Comparison of ENCODE assay signal across 15 mouse cellular contexts in genomic region chr17:30360654-30361053, GRCm38 (mm10).
DNase-seq lines count a peak whose midpoint lies in the region; TF ChIP-seq lines count a peak whose summit lies in the region.
"Had no signal": no experiment of that assay in that cellular context is flagged by ENCODE, and none has a peak within 500 bp of the region (broad histone marks: within the 10 kb centered on the region; RNA-seq: fewer than 3 reads in every experiment).

No protein-coding gene starts in this region.

- no peak overlapping the region for H3ac ChIP-seq in myocyte (ENCODE audit: control insufficient read depth, insufficient read length)

- 0 out of 2 replicates have a peak overlapping the region, but pooled peaks have one; percentile 4 for H3K27ac ChIP-seq in brown adipose tissue, adult 24 weeks (replicated peaks; ENCODE audit: low read depth, low read length)
- H3K27ac ChIP-seq: embryonic facial prominence, embryonic 12.5 days; forebrain, embryonic 12.5 days; heart, embryonic 15.5 days; limb, embryonic 12.5 days had no signal

- no peak overlapping the region for H3K4me3 ChIP-seq in brown adipose tissue, adult 24 weeks (ENCODE audit: insufficient read depth, low read depth, low read length)
- H3K4me3 ChIP-seq in myocyte: no peak overlapping the region
- H3K4me3 ChIP-seq: embryonic facial prominence, embryonic 12.5 days; forebrain, embryonic 12.5 days; heart, embryonic 15.5 days; limb, embryonic 12.5 days had no signal

- no peak overlapping the region for H3K4me2 ChIP-seq in myocyte (ENCODE audit: low read depth)
- H3K4me2 ChIP-seq: embryonic facial prominence, embryonic 12.5 days; forebrain, embryonic 12.5 days; heart, embryonic 15.5 days; limb, embryonic 12.5 days had no signal

- H3K79me2 ChIP-seq in myocyte (ENCODE audit: control insufficient read depth, insufficient read depth): no peaks in the 10 kb centered on the region

- no peaks in the 10 kb centered on the region for H3K27me3 ChIP-seq in myocyte (ENCODE audit: control insufficient read depth, insufficient read depth, insufficient read length)
- H3K27me3 ChIP-seq: embryonic facial prominence, embryonic 12.5 days; forebrain, embryonic 12.5 days; heart, embryonic 15.5 days; limb, embryonic 12.5 days had no signal

- no peaks in the 10 kb centered on the region for H3K36me3 ChIP-seq in myocyte (ENCODE audit: control insufficient read depth, insufficient read depth)
- H3K36me3 ChIP-seq: embryonic facial prominence, embryonic 12.5 days; forebrain, embryonic 12.5 days; heart, embryonic 15.5 days; limb, embryonic 12.5 days had no signal

- TF ChIP-seq POLR2A in myocyte (IDR thresholded peaks at IDR 0.05; ENCODE audit: insufficient read length, low read depth): no peak

- peaks cover 32% of the 10 kb centered on the region for H3K4me1 ChIP-seq in brown adipose tissue, adult 24 weeks (ENCODE audit: control insufficient read depth, insufficient read depth, insufficient read length, low read length)

- intact Hi-C loops in left cerebral cortex, postnatal 10 days (cut with DNase I): no loop called here

- peak; percentile 42 to 79 for DNase-seq in adrenal gland, adult (ENCODE audit: inconsistent age in 2 of 2, low spot score in 1 of 2)
- DNase-seq in adrenal gland, postnatal 4 days (ENCODE audit: low spot score in 2 of 2): no peak
- peak; percentile 14 for DNase-seq in kidney, postnatal 14 days
- DNase-seq in kidney, postnatal 25 days: no peak
- DNase-seq in left cerebral cortex, postnatal 10 days (ENCODE audit: extremely low spot score in 1 of 2, low spot score in 2 of 2): no peak
- no peak for DNase-seq in layer of hippocampus, postnatal 14 days (ENCODE audit: low spot score in 2 of 2)
- DNase-seq: cerebellum, postnatal 14 days; gastrocnemius, postnatal 14 days; layer of hippocampus, adult 9-11 months had no signal

TF ChIP-seq in myocyte, 11 proteins besides CTCF, POLR2A, EP300 and RAD21:
- peak; percentile 71; the same call in 1 of the 2 replicates for TF ChIP-seq CEBPB (IDR thresholded peaks at IDR 0.05; ENCODE audit: insufficient read depth, poor library complexity, severe bottlenecking)
- no peak for TF ChIP-seq USF1 (IDR thresholded peaks at IDR 0.05; ENCODE audit: low read depth)

Comparison
In these comparisons a context has a peak if more than half of its experiments do, and no peak if none do; other contexts are left out.
1. DNase-seq: peak in adrenal gland, adult (2 of 2) and kidney, postnatal 14 days (single experiment); none in adrenal gland, postnatal 4 days (0 of 2), kidney, postnatal 25 days (0 of 2), left cerebral cortex, postnatal 10 days (0 of 2) and layer of hippocampus, postnatal 14 days (0 of 2).